Comparison of ENCODE assay signal across 8 mouse cellular contexts in the genomic region with DNA sequence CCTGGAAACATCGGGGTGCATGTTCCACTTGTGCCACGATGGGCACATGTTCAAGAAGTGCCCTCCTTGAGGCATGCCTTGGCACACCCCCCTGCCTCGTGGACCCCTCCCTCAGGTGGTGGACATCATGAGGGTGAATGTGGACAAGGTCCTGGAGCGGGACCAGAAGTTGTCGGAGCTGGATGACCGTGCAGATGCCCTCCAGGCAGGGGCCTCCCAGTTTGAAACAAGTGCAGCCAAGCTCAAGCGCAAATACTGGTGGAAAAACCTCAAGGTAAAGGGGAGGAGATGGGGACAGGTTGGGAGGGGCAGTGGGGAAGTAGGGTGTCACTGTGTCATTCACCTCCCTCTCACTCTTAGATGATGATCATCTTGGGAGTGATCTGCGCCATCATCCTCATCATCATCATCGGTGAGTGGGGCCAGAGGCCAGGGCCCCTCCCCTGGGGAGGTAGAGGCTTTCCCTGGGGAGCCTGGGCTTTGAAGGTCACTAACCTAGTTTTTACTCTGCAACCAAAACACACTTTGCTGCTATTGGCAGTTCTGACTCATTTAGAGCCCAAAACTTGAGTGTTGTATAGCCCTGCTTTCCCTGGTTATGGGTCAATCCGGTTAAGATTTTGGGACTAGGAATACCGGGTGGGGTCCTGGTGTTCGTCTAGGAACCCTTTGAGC. TPM values are rescaled to one million over a fixed set of nuclear protein-coding genes. Genes with fewer than 3 reads are reported as not detected.
DNase-seq lines count a peak whose midpoint lies in the region; ATAC-seq and TF ChIP-seq lines count a peak whose summit lies in the region.

No protein-coding gene starts in this region.

- no peak for DNase-seq in lung, postnatal 0 days (ENCODE audit: low spot score)
- no peak for DNase-seq in lung, postnatal 4 days
- DNase-seq in ovary, postnatal 10 days (ENCODE audit: low spot score): no peak
- DNase-seq in layer of hippocampus, postnatal 36 days: no peak
- DNase-seq in thymus, postnatal 36 days: no peak

- no peak for TF ChIP-seq EP300 in lung, postnatal 0 days (IDR thresholded peaks at IDR 0.05)

- H3K27me3 ChIP-seq in lung, postnatal 0 days (replicated peaks; ENCODE audit: insufficient read depth, low read length): no peaks in the 10 kb centered on the region
- no peaks in the 10 kb centered on the region for H3K27me3 ChIP-seq in embryonic facial prominence, embryonic 13.5 days
- H3K27me3 ChIP-seq in hindbrain, embryonic 13.5 days: no peaks in the 10 kb centered on the region
- H3K27me3 ChIP-seq in midbrain, embryonic 12.5 days: no peaks in the 10 kb centered on the region

- no peak for ATAC-seq in lung, postnatal 0 days
- ATAC-seq in embryonic facial prominence, embryonic 13.5 days (ENCODE audit: insufficient number of reproducible peaks, insufficient read depth, low FRiP score, low TSS enrichment, low read depth): no peak
- no peak for ATAC-seq in hindbrain, embryonic 13.5 days (ENCODE audit: low FRiP score)
- ATAC-seq in midbrain, embryonic 12.5 days (ENCODE audit: low FRiP score, low read depth): no peak

- no peaks in the 10 kb centered on the region for H3K9me3 ChIP-seq in lung, postnatal 0 days (ENCODE audit: low read length)
- H3K9me3 ChIP-seq in embryonic facial prominence, embryonic 13.5 days: no peaks in the 10 kb centered on the region
- no peaks in the 10 kb centered on the region for H3K9me3 ChIP-seq in hindbrain, embryonic 13.5 days
- no peaks in the 10 kb centered on the region for H3K9me3 ChIP-seq in midbrain, embryonic 12.5 days

- peak overlapping the region; percentile 99 for H3K4me3 ChIP-seq in lung, postnatal 0 days (ENCODE audit: low read depth, low read length)
- peak overlapping the region; percentile 73 for H3K4me3 ChIP-seq in embryonic facial prominence, embryonic 13.5 days
- H3K4me3 ChIP-seq in hindbrain, embryonic 13.5 days: peak overlapping the region; percentile 98
- H3K4me3 ChIP-seq in midbrain, embryonic 12.5 days: peak overlapping the region; percentile 99

- H3K9ac ChIP-seq in lung, postnatal 0 days (replicated peaks; ENCODE audit: low read depth): peak overlapping the region; percentile 100
- peak overlapping the region; percentile 96 for H3K9ac ChIP-seq in embryonic facial prominence, embryonic 13.5 days
- peak overlapping the region; percentile 100 for H3K9ac ChIP-seq in hindbrain, embryonic 13.5 days
- H3K9ac ChIP-seq in midbrain, embryonic 12.5 days (replicated peaks): peak overlapping the region; percentile 99

- H3K4me1 ChIP-seq in lung, postnatal 0 days (ENCODE audit: insufficient read depth, low read depth, low read length): peaks cover 10% of the 10 kb centered on the region
- peaks cover 50% of the 10 kb centered on the region for H3K4me1 ChIP-seq in embryonic facial prominence, embryonic 13.5 days
- peaks cover 49% of the 10 kb centered on the region for H3K4me1 ChIP-seq in hindbrain, embryonic 13.5 days (replicated peaks)
- peaks cover 39% of the 10 kb centered on the region for H3K4me1 ChIP-seq in midbrain, embryonic 12.5 days

- 72% methylated on average over 12 of the region's 12 CpGs for WGBS in lung, postnatal 0 days
- WGBS in embryonic facial prominence, embryonic 13.5 days: 87% methylated on average over 12 of the region's 12 CpGs
- 89% methylated on average over 12 of the region's 12 CpGs for WGBS in hindbrain, embryonic 13.5 days
- WGBS in midbrain, embryonic 12.5 days: 93% methylated on average over 12 of the region's 12 CpGs

- H3K36me3 ChIP-seq in lung, postnatal 0 days (ENCODE audit: insufficient read depth, low read length): 0 out of 2 replicates have a peak, but pooled peaks cover 4% of the 10 kb centered on the region
- H3K36me3 ChIP-seq in embryonic facial prominence, embryonic 13.5 days: peaks cover 37% of the 10 kb centered on the region
- H3K36me3 ChIP-seq in hindbrain, embryonic 13.5 days: peaks cover 28% of the 10 kb centered on the region
- peaks cover 29% of the 10 kb centered on the region for H3K36me3 ChIP-seq in midbrain, embryonic 12.5 days

- peak overlapping the region; percentile 97; the same call in 1 of the 2 replicates for H3K27ac ChIP-seq in lung, postnatal 0 days (ENCODE audit: low read length)
- peak overlapping the region; percentile 86; the same call in 1 of the 2 replicates for H3K27ac ChIP-seq in embryonic facial prominence, embryonic 13.5 days
- H3K27ac ChIP-seq in hindbrain, embryonic 13.5 days: peak overlapping the region; percentile 98; the same call in 1 of the 2 replicates
- 0 out of 2 replicates have a peak overlapping the region, but pooled peaks have one; percentile 96 for H3K27ac ChIP-seq in midbrain, embryonic 12.5 days (replicated peaks)

- no peak for TF ChIP-seq CTCF in lung, postnatal 0 days (IDR thresholded peaks at IDR 0.05)

- peak overlapping the region; percentile 91 for H3K4me2 ChIP-seq in lung, postnatal 0 days (replicated peaks; ENCODE audit: low read depth, low read length)
- H3K4me2 ChIP-seq in embryonic facial prominence, embryonic 13.5 days: peak overlapping the region; percentile 93
- peak overlapping the region; percentile 96 for H3K4me2 ChIP-seq in hindbrain, embryonic 13.5 days
- peak overlapping the region; percentile 83 for H3K4me2 ChIP-seq in midbrain, embryonic 12.5 days (replicated peaks)

RNA-seq across cellular contexts. Expression of a gene that starts 1.5 kb away (rescaled TPM):
- polyA plus RNA-seq in lung, postnatal 0 days (2015; fragmentation: Nextera tagmentation; extraction: Ambion mirVana): 45.0 and 50.6 TPM in 2 replicates
- 91.5 and 101 TPM in 2 replicates for polyA plus RNA-seq in embryonic facial prominence, embryonic 13.5 days (2015; fragmentation: Nextera tagmentation; extraction: Ambion mirVana)
- 217 and 227 TPM in 2 replicates for polyA plus RNA-seq in hindbrain, embryonic 13.5 days (2015; fragmentation: Nextera tagmentation; extraction: Ambion mirVana)
- 123 and 131 TPM in 2 replicates for polyA plus RNA-seq in midbrain, embryonic 12.5 days (2016; fragmentation: Nextera tagmentation; extraction: Ambion mirVana)
- 100 to 1,000 TPM; 962 to 984 TPM for total RNA-seq in layer of hippocampus, postnatal 36 days (2021)

RNA-seq across cellular contexts. Expression of a gene that starts 5.3 kb away (rescaled TPM):
- polyA plus RNA-seq in lung, postnatal 0 days (2015; fragmentation: Nextera tagmentation; extraction: Ambion mirVana): 16.6 and 30.0 TPM in 2 replicates
- 11.1 and 11.5 TPM in 2 replicates for polyA plus RNA-seq in embryonic facial prominence, embryonic 13.5 days (2015; fragmentation: Nextera tagmentation; extraction: Ambion mirVana)
- 7.4 and 9.4 TPM in 2 replicates for polyA plus RNA-seq in hindbrain, embryonic 13.5 days (2015; fragmentation: Nextera tagmentation; extraction: Ambion mirVana)
- polyA plus RNA-seq in midbrain, embryonic 12.5 days (2016; fragmentation: Nextera tagmentation; extraction: Ambion mirVana): 9.8 and 10.9 TPM in 2 replicates
- 10 to 100 TPM; 78.2 to 92.8 TPM for total RNA-seq in layer of hippocampus, postnatal 36 days (2021)

RNA-seq across cellular contexts. Expression of a gene that starts 19.1 kb away (rescaled TPM):
- 62.9 and 70.0 TPM in 2 replicates for polyA plus RNA-seq in lung, postnatal 0 days (2015; fragmentation: Nextera tagmentation; extraction: Ambion mirVana)
- polyA plus RNA-seq in embryonic facial prominence, embryonic 13.5 days (2015; fragmentation: Nextera tagmentation; extraction: Ambion mirVana): 47.2 and 48.2 TPM in 2 replicates
- polyA plus RNA-seq in hindbrain, embryonic 13.5 days (2015; fragmentation: Nextera tagmentation; extraction: Ambion mirVana): 28.7 and 41.0 TPM in 2 replicates
- polyA plus RNA-seq in midbrain, embryonic 12.5 days (2016; fragmentation: Nextera tagmentation; extraction: Ambion mirVana): 45.1 and 48.3 TPM in 2 replicates
- 10 to 100 TPM; 20.8 to 24.0 TPM for total RNA-seq in layer of hippocampus, postnatal 36 days (2021)

RNA-seq across cellular contexts. Expression of a gene that starts 30.2 kb away (rescaled TPM):
- polyA plus RNA-seq in lung, postnatal 0 days (2015; fragmentation: Nextera tagmentation; extraction: Ambion mirVana): 20.1 and 21.9 TPM in 2 replicates
- polyA plus RNA-seq in embryonic facial prominence, embryonic 13.5 days (2015; fragmentation: Nextera tagmentation; extraction: Ambion mirVana): 8.9 and 10.3 TPM in 2 replicates
- polyA plus RNA-seq in hindbrain, embryonic 13.5 days (2015; fragmentation: Nextera tagmentation; extraction: Ambion mirVana): 13.4 and 15.2 TPM in 2 replicates
- polyA plus RNA-seq in midbrain, embryonic 12.5 days (2016; fragmentation: Nextera tagmentation; extraction: Ambion mirVana): 13.3 and 16.3 TPM in 2 replicates
- total RNA-seq in layer of hippocampus, postnatal 36 days (2021): 10 to 100 TPM; 27.8 to 30.4 TPM

RNA-seq across cellular contexts. Expression of a gene that starts 30.5 kb away (rescaled TPM):
- polyA plus RNA-seq in lung, postnatal 0 days (2015; fragmentation: Nextera tagmentation; extraction: Ambion mirVana): 0.38 and 0.49 TPM in 2 replicates
- 0.44 and 0.47 TPM in 2 replicates for polyA plus RNA-seq in embryonic facial prominence, embryonic 13.5 days (2015; fragmentation: Nextera tagmentation; extraction: Ambion mirVana)
- polyA plus RNA-seq in hindbrain, embryonic 13.5 days (2015; fragmentation: Nextera tagmentation; extraction: Ambion mirVana): 0.26 and 0.35 TPM in 2 replicates
- polyA plus RNA-seq in midbrain, embryonic 12.5 days (2016; fragmentation: Nextera tagmentation; extraction: Ambion mirVana): 0.21 and 0.38 TPM in 2 replicates
- total RNA-seq in layer of hippocampus, postnatal 36 days (2021): 1 to 10 TPM in 1 of 2 experiments, under 1 TPM in 1; 0.68 to 1.1 TPM
